Mouse (Mus musculus) frontal cortex, postnatal 36 days (tissue): ENCODE measurements around the gene Bcl2l11.
A peak's percentile ranks its signal among the peaks of the same experiment; 100 is the strongest.

Experiments used
- DNase-seq, 2 experiments: peaks; one replicate each; pipeline ENCODE4 v3.0.0; 2022; ENCODE audit warnings: low spot score in 2 of 2

Bcl2l11 gene

GRCm38 (mm10) chr2:128138924-128139323, 13.1 kb downstream of the Bcl2l11 start:
- no peak for DNase-seq

GRCm38 (mm10) chr2:128139781-128140180, 13.9 kb downstream of the Bcl2l11 start:
- no peak for DNase-seq

- no peak for DNase-seq
Measured at GRCm38 (mm10) chr2:128140183-128140582, 14.3 kb downstream of the Bcl2l11 start.

- no peak for DNase-seq
Measured at GRCm38 (mm10) chr2:128143992-128144391, 18.2 kb downstream of the Bcl2l11 start.

GRCm38 (mm10) chr2:128145433-128145832, 19.6 kb downstream of the Bcl2l11 start:
- no peak for DNase-seq

GRCm38 (mm10) chr2:128149596-128149995, 23.8 kb downstream of the Bcl2l11 start:
- no peak for DNase-seq

GRCm38 (mm10) chr2:128152211-128152610, 26.4 kb downstream of the Bcl2l11 start:
- DNase-seq, result no peak

- no peak for DNase-seq
Measured at GRCm38 (mm10) chr2:128152845-128153550, 27.2 kb downstream of the Bcl2l11 start.

GRCm38 (mm10) chr2:128153551-128153910, 27.7 kb downstream of the Bcl2l11 start:
- DNase-seq, result no peak

- DNase-seq, result no peak
Measured at GRCm38 (mm10) chr2:128155412-128156066, 29.7 kb downstream of the Bcl2l11 start.

- DNase-seq, result no peak
Measured at GRCm38 (mm10) chr2:128156067-128156462, 30.2 kb downstream of the Bcl2l11 start.

- no peak for DNase-seq
Measured at GRCm38 (mm10) chr2:128156557-128157412, 30.9 kb downstream of the Bcl2l11 start.

- DNase-seq, result no peak
Measured at GRCm38 (mm10) chr2:128158734-128159410, 33.0 kb downstream of the Bcl2l11 start.

GRCm38 (mm10) chr2:128159619-128160125, 33.8 kb downstream of the Bcl2l11 start:
- no peak for DNase-seq

GRCm38 (mm10) chr2:128163177-128163576, 37.3 kb downstream of the Bcl2l11 start:
- DNase-seq, result no peak

- peak; percentile 55 to 68 for DNase-seq
Measured at GRCm38 (mm10) chr2:128166623-128167423, 41.0 kb downstream of the Bcl2l11 start.

GRCm38 (mm10) chr2:128167930-128168329, 42.1 kb downstream of the Bcl2l11 start:
- no peak for DNase-seq

- DNase-seq, result no peak
Measured at GRCm38 (mm10) chr2:128169486-128169885, 43.6 kb downstream of the Bcl2l11 start.

- no peak for DNase-seq
Measured at GRCm38 (mm10) chr2:128169972-128170371, 44.1 kb downstream of the Bcl2l11 start.

GRCm38 (mm10) chr2:128170614-128171013, 44.8 kb downstream of the Bcl2l11 start:
- DNase-seq, result no peak

- peak; percentile 8 to 39 for DNase-seq
Measured at GRCm38 (mm10) chr2:128172266-128172665, 46.4 kb downstream of the Bcl2l11 start.
